Mouse (Mus musculus): ENCODE measurements around the gene Gm20388. TPM values are rescaled to one million over a fixed set of nuclear protein-coding genes. Genes with fewer than 3 reads are reported as not detected.

Gene Gm20388
- total RNA-seq, 2 experiments from 2014 or later, result 8.8 TPM

- peak in 1 of 2 experiments; percentile 36 for DNase-seq (ENCODE audit: extremely low spot score in 1 of 2, low spot score in 1 of 2)
These were observed 669.8 kb downstream of the Gm20388 start for GRCm38 (mm10) chr8:120580336-120581000.

- no peak for DNase-seq (ENCODE audit: extremely low spot score in 1 of 2, low spot score in 1 of 2)
These were observed 670.7 kb downstream of the Gm20388 start for GRCm38 (mm10) chr8:120581329-120581728.

GRCm38 (mm10) chr8:120581811-120582210 lies 671.2 kb downstream of the Gm20388 start:
- DNase-seq (ENCODE audit: extremely low spot score in 1 of 2, low spot score in 1 of 2), result no peak

GRCm38 (mm10) chr8:120585521-120585920 lies 674.9 kb downstream of the Gm20388 start:
- DNase-seq (ENCODE audit: extremely low spot score in 1 of 2, low spot score in 1 of 2), result no peak

GRCm38 (mm10) chr8:120588908-120589771 lies 678.5 kb downstream of the Gm20388 start, which contains the start of gene Gins2:
TSS of gene Gins2 (minus strand) at chr8:120589304.
- peak; percentile 85 to 94 for DNase-seq (ENCODE audit: extremely low spot score in 1 of 2, low spot score in 1 of 2)

GRCm38 (mm10) chr8:120589921-120590320 lies 679.3 kb downstream of the Gm20388 start:
- DNase-seq (ENCODE audit: extremely low spot score in 1 of 2, low spot score in 1 of 2), result no peak

- no peak for DNase-seq (ENCODE audit: extremely low spot score in 1 of 2, low spot score in 1 of 2)
These were observed 681.1 kb downstream of the Gm20388 start for GRCm38 (mm10) chr8:120591587-120592292.

- DNase-seq (ENCODE audit: extremely low spot score in 1 of 2, low spot score in 1 of 2), result no peak
These were observed 683.9 kb downstream of the Gm20388 start for GRCm38 (mm10) chr8:120594571-120594970.

- DNase-seq (ENCODE audit: extremely low spot score in 1 of 2, low spot score in 1 of 2), result peak in 1 of 2 experiments; percentile 67
These were observed 685.3 kb downstream of the Gm20388 start for GRCm38 (mm10) chr8:120595963-120596362.

GRCm38 (mm10) chr8:120598579-120598978 lies 687.9 kb downstream of the Gm20388 start:
- DNase-seq (ENCODE audit: extremely low spot score in 1 of 2, low spot score in 1 of 2), result peak; percentile 60 to 61

- DNase-seq (ENCODE audit: extremely low spot score in 1 of 2, low spot score in 1 of 2), result peak; percentile 71 to 89
These were observed 688.9 kb downstream of the Gm20388 start for GRCm38 (mm10) chr8:120599504-120599903.

GRCm38 (mm10) chr8:120602672-120603071 lies 692.0 kb downstream of the Gm20388 start:
- DNase-seq (ENCODE audit: extremely low spot score in 1 of 2, low spot score in 1 of 2), result no peak

- no peak for DNase-seq (ENCODE audit: extremely low spot score in 1 of 2, low spot score in 1 of 2)
These were observed 696.8 kb downstream of the Gm20388 start for GRCm38 (mm10) chr8:120607460-120607859.

- peak; percentile 79 to 98 for DNase-seq (ENCODE audit: extremely low spot score in 1 of 2, low spot score in 1 of 2)
These were observed 697.2 kb downstream of the Gm20388 start for GRCm38 (mm10) chr8:120607885-120608284.

GRCm38 (mm10) chr8:120610824-120611223 lies 700.2 kb downstream of the Gm20388 start:
- no peak for DNase-seq (ENCODE audit: extremely low spot score in 1 of 2, low spot score in 1 of 2)

GRCm38 (mm10) chr8:120614491-120614890 lies 703.9 kb downstream of the Gm20388 start:
- DNase-seq (ENCODE audit: extremely low spot score in 1 of 2, low spot score in 1 of 2), result no peak

- no peak for DNase-seq (ENCODE audit: extremely low spot score in 1 of 2, low spot score in 1 of 2)
These were observed 706.3 kb downstream of the Gm20388 start for GRCm38 (mm10) chr8:120616663-120617626.

GRCm38 (mm10) chr8:120618110-120618509 lies 707.5 kb downstream of the Gm20388 start:
- peak; percentile 69 to 84 for DNase-seq (ENCODE audit: extremely low spot score in 1 of 2, low spot score in 1 of 2)
